Mouse (Mus musculus) neural tube, embryonic 12.5 days (tissue): ENCODE measurements around the gene Trp53tg5. TPM values are rescaled to one million over a fixed set of nuclear protein-coding genes. Genes with fewer than 3 reads are reported as not detected.

Experiments used
- ATAC-seq: fragments of 200-750 bp; cut with Nextera tagmentation; 2 replicates; pipeline ENCODE4 v1.8.0; 2017; ENCODE audit warnings: low read depth, mild to moderate bottlenecking, moderate TSS enrichment, moderate library complexity; ENCODE audit not compliant: low FRiP score
- H3K27ac ChIP-seq: fragments of 300-500 bp; sonication (generic); 2 replicates; pipeline ENCODE4 v1.5.1; 2016
- H3K27me3 ChIP-seq: fragments of 300-500 bp; sonication (generic); replicated peaks from 2 replicates; pipeline ENCODE4 v1.6.1; 2016; ENCODE audit warnings: mild to moderate bottlenecking
- H3K36me3 ChIP-seq: fragments of 300-500 bp; sonication (generic); 2 replicates; pipeline ENCODE4 v1.6.1; 2016; ENCODE audit warnings: mild to moderate bottlenecking
- H3K4me1 ChIP-seq: fragments of 300-500 bp; sonication (generic); 2 replicates; pipeline ENCODE4 v1.6.1; 2016
- H3K4me2 ChIP-seq: fragments of 300-500 bp; sonication (generic); replicated peaks from 2 replicates; pipeline ENCODE4 v1.6.1; 2016; ENCODE audit warnings: mild to moderate bottlenecking
- H3K4me3 ChIP-seq: fragments of 300-500 bp; sonication (generic); 2 replicates; pipeline ENCODE4 v1.5.1; 2016
- H3K9ac ChIP-seq: fragments of 300-500 bp; sonication (generic); 2 replicates; pipeline ENCODE4 v1.6.1; 2016; ENCODE audit warnings: mild to moderate bottlenecking
- H3K9me3 ChIP-seq: fragments of 300-500 bp; sonication (generic); 2 replicates; pipeline ENCODE4 v1.6.1; 2016; ENCODE audit warnings: mild to moderate bottlenecking
- WGBS: fragments of 180-500 bp; shearing (Covaris S2); methylation state at CpG from one replicate; pipeline ENCODE4 v1.1.7; 2016; 5-methylcytosine and 5-hydroxymethylcytosine counted together
- polyA plus RNA-seq: library from polyadenylated mRNA; unstranded; fragments of >200 nt; fragmentation: Nextera tagmentation; extraction: Ambion mirVana; gene quantifications from 2 replicates; pipeline ENCODE4 v1.2.1, GENCODE M21; 2016

Trp53tg5 gene
- polyA plus RNA-seq, 1 experiment from 2014 or later, result not detected

- Histone ChIP-seq H3K4me2 (no peak overlapping the region), H3K4me3 (no peak overlapping the region), H3K27ac (no peak overlapping the region), H3K27me3 (no peaks in the 10 kb centered on the region), H3K9me3 (no peaks in the 10 kb centered on the region), H3K36me3 (no peaks in the 10 kb centered on the region), H3K4me1 (peaks cover 8% of the 10 kb centered on the region), H3K9ac (no peak overlapping the region)
- no peak for ATAC-seq
- 76% methylated on average over 6 of the region's 6 CpGs for WGBS
Measured at GRCm38 (mm10) chr2:164455421-164456190, 17.9 kb downstream of the Trp53tg5 start.

GRCm38 (mm10) chr2:164454846-164455245 is 18.7 kb downstream of the Trp53tg5 start:
- Histone ChIP-seq H3K4me2 (no peak overlapping the region), H3K27me3 (no peaks in the 10 kb centered on the region), H3K27ac (no peak overlapping the region), H3K36me3 (no peaks in the 10 kb centered on the region), H3K9ac (no peak overlapping the region), H3K9me3 (no peaks in the 10 kb centered on the region), H3K4me1 (peaks cover 8% of the 10 kb centered on the region), H3K4me3 (no peak overlapping the region)
- 86% methylated on average over 10 of the region's 10 CpGs for WGBS
- ATAC-seq, result no peak

- H3K4me1 ChIP-seq, result peaks cover 8% of the 10 kb centered on the region
- H3K4me2 ChIP-seq, result no peak overlapping the region
- no peaks in the 10 kb centered on the region for H3K27me3 ChIP-seq
- H3K36me3 ChIP-seq, result no peaks in the 10 kb centered on the region
- H3K4me3 ChIP-seq, result no peak overlapping the region
- no peak overlapping the region for H3K27ac ChIP-seq
- 74% methylated on average over 7 of the region's 7 CpGs for WGBS
- H3K9ac ChIP-seq, result no peak overlapping the region
- no peak for ATAC-seq
- no peaks in the 10 kb centered on the region for H3K9me3 ChIP-seq
Measured at GRCm38 (mm10) chr2:164453887-164454500, 19.5 kb downstream of the Trp53tg5 start.

DNA sequence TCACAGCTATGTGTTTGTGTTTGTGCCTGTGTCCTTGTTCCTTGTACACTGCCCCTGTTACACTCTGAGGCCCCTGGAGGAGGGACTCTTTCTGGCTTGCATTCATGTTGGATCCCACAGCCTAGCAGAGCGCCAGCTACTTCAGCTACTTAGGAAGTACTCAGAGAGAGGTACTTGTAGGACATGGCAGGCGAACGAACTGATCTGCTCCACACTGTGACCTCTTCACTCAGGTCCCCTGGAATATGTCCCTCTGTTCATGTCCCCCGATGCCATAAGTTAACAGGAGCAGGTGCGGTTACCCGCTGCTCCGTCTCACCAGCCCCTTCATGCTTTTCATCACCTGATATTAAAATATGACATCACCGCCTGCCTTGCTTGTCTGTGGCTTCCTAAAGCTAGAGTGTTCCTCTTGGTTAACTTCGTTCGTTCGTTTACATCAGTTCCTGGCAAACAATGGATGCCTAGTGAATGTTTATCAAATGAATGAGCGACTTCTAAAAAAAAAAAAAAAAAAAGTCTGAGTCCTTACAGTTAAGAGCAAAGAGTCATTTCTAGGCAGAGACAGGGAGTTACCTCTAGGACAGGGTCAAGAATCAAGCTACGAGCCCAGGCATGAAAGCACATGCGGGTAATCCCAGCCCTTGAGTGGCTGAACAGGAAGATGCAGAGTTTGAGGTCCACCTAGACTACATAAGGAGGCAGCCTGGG is 20.3 kb downstream of the Trp53tg5 start:
- H3K9me3 ChIP-seq, result no peaks in the 10 kb centered on the region
- H3K4me2 ChIP-seq, result no peak overlapping the region
- ATAC-seq, result no peak
- no peak overlapping the region for H3K4me3 ChIP-seq
- H3K4me1 ChIP-seq, result peaks cover 8% of the 10 kb centered on the region
- no peaks in the 10 kb centered on the region for H3K36me3 ChIP-seq
- H3K9ac ChIP-seq, result no peak overlapping the region
- whole genome bisulfite sequencing, result 82% methylated on average over 14 of the region's 14 CpGs
- H3K27me3 ChIP-seq, result no peaks in the 10 kb centered on the region
- H3K27ac ChIP-seq, result no peak overlapping the region

GRCm38 (mm10) chr2:164452000-164452676 is 21.4 kb downstream of the Trp53tg5 start:
- Histone ChIP-seq H3K9ac (no peak overlapping the region), H3K4me3 (no peak overlapping the region), H3K36me3 (no peaks in the 10 kb centered on the region), H3K27ac (no peak overlapping the region), H3K9me3 (no peaks in the 10 kb centered on the region), H3K4me2 (no peak overlapping the region), H3K27me3 (no peaks in the 10 kb centered on the region), H3K4me1 (peaks cover 7% of the 10 kb centered on the region)
- no peak for ATAC-seq
- 49% methylated on average over 13 of the region's 13 CpGs for WGBS

DNA sequence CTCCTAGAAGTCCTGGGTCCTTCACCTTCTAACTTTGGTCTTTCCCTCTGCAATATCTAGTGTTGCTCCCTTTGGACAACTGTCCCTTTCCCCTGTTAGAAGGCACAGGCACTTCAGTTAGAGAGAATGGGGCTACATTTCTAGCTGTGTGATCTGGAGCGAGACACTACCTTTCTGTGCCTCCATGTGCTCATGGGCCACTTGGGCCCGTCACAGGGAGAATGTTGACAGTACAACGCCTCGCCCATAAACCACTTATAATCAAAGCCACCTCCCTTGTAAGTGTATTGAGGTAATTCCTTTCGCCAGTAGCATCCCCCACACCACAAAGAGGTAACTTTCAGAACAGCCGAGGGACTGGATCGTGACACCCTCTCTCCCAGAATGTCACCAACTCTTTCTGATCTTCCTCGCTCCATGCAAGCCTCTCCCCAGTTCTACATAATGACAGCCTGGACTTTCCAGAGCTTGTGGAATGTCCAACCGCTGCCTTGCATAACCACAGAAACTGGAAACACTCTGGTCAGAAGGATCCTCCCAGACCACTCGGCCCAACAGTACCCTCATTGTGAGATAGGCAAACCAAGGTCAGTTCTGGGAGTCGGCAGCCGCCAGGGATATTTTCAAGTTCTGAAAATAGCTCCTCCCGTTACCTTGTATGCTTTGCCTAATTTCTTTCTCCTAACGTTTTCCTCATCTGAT is 24.0 kb downstream of the Trp53tg5 start:
- Histone ChIP-seq H3K9me3 (no peaks in the 10 kb centered on the region), H3K27me3 (no peaks in the 10 kb centered on the region), H3K4me2 (no peak overlapping the region), H3K4me1 (no peaks in the 10 kb centered on the region), H3K36me3 (no peaks in the 10 kb centered on the region), H3K9ac (no peak overlapping the region), H3K4me3 (no peak overlapping the region), H3K27ac (no peak overlapping the region)
- ATAC-seq, result no peak
- WGBS, result 88% methylated on average over 14 of the region's 14 CpGs

DNA sequence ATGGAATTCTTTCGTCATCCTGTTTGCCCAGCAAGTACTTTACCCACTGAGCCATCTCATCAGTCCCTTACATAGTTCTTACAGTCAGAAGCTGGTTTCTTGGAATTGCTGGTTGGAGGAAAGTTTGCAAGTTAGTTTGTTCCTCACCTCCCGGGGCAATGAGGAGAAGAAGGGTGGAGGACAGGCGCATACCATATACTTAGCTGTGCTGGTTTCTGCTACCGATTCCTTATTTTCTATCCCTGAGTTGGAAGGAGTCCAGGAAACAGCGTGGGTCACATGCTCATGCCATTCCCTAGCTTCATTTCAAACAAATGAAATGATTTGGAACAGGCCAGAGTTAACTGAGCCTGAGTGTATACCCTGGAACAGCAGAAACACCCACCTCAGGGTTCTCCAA is 24.6 kb downstream of the Trp53tg5 start:
- no peaks in the 10 kb centered on the region for H3K36me3 ChIP-seq
- ATAC-seq, result no peak
- no peaks in the 10 kb centered on the region for H3K9me3 ChIP-seq
- no peak overlapping the region for H3K4me2 ChIP-seq
- no peak overlapping the region for H3K4me3 ChIP-seq
- no peaks in the 10 kb centered on the region for H3K27me3 ChIP-seq
- WGBS, result 82% methylated on average over 5 of the region's 5 CpGs
- H3K27ac ChIP-seq, result no peak overlapping the region
- H3K4me1 ChIP-seq, result no peaks in the 10 kb centered on the region
- H3K9ac ChIP-seq, result no peak overlapping the region

DNA sequence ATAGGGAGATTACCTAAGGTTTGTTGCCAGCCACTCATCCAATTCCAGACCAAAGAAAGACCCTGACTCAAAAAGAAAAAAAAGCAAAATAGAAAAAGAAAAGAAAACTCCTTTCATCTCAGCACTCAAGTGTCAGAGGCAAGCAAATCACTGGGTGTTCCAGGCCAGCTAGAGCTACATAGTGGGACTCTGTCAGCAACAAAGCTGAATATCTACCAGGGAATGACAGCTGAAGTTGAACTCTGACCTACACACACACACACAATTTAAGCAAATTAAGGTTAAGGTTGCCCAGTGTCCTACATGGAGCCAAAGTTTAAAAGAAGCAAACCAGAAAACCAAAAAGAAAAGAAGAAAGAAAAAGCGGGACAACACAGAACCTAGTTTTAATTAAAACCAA is 25.4 kb downstream of the Trp53tg5 start:
- whole genome bisulfite sequencing, result 88% methylated on average over 1 of the region's 1 CpGs
- H3K9ac ChIP-seq, result no peak overlapping the region
- no peak overlapping the region for H3K4me3 ChIP-seq
- ATAC-seq, result no peak
- no peaks in the 10 kb centered on the region for H3K9me3 ChIP-seq
- no peak overlapping the region for H3K4me2 ChIP-seq
- H3K27me3 ChIP-seq, result no peaks in the 10 kb centered on the region
- H3K27ac ChIP-seq, result no peak overlapping the region
- H3K4me1 ChIP-seq, result peaks cover 3% of the 10 kb centered on the region; the same call in 1 of the 2 replicates
- no peaks in the 10 kb centered on the region for H3K36me3 ChIP-seq

DNA sequence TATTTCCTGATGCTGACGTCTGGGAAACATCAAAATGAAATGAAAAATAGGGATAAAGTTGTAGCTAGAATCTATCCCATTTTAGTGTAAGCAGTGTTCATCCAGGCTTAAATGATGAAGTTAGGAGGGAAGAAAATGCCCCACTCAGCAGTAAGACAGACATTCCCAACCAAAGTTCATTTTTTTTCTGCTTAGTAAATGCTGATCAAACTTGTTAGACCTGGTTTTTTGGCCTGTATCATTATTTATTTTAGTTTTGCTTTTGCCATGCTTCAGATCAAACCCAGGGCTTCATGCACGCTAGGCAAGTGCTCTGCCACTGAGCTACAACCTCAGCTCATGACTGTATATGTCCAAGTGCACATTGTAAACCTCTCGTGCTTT is 27.4 kb downstream of the Trp53tg5 start:
- Histone ChIP-seq H3K27me3 (peaks cover 17% of the 10 kb centered on the region), H3K4me2 (no peak overlapping the region), H3K4me3 (no peak overlapping the region), H3K36me3 (no peaks in the 10 kb centered on the region), H3K9ac (no peak overlapping the region), H3K4me1 (peaks cover 19% of the 10 kb centered on the region), H3K9me3 (no peaks in the 10 kb centered on the region), H3K27ac (no peak overlapping the region)
- WGBS, result 79% methylated on average over 3 of the region's 3 CpGs
- ATAC-seq, result no peak

DNA sequence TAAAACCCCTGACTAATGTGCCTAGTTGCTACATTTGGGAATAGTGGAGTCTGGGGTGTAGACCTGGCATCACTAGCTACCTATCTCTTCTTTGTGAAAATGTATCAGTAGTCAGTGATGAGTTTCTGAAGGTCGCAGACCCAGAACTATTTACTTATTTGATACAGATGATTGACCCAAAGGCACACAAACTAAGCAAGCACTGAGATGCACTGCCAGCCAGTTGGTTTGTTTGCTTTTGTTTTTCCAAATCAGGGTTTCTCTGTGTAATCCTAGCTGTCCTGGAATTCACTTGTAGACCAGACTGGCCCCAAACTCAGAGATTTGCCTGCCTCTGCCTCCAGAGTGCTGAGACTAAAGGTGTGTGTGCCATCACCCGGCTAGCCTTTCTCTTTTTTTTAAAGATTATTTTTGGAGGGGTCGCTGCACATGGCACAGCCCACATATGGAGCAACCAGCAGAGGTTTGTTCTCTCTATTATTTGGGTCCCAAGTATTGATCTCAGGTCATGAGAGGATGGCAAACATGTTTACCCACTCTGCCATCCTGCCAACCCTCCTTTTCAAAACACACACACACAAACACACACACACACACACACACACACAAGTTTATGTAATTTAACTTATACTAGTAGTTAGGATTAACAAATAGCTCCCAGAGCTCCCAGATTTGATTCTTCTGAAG is 28.0 kb downstream of the Trp53tg5 start:
- 85% methylated on average over 3 of the region's 3 CpGs for WGBS
- H3K9me3 ChIP-seq, result no peaks in the 10 kb centered on the region
- no peak overlapping the region for H3K9ac ChIP-seq
- no peak overlapping the region for H3K4me2 ChIP-seq
- no peaks in the 10 kb centered on the region for H3K36me3 ChIP-seq
- no peak overlapping the region for H3K4me3 ChIP-seq
- H3K4me1 ChIP-seq, result peaks cover 19% of the 10 kb centered on the region
- ATAC-seq, result no peak
- no peak overlapping the region for H3K27ac ChIP-seq
- peaks cover 17% of the 10 kb centered on the region for H3K27me3 ChIP-seq

GRCm38 (mm10) chr2:164444701-164445100 is 28.8 kb downstream of the Trp53tg5 start:
- Histone ChIP-seq H3K27ac (no peak overlapping the region), H3K4me2 (no peak overlapping the region), H3K4me3 (no peak overlapping the region), H3K9me3 (no peaks in the 10 kb centered on the region), H3K9ac (no peak overlapping the region), H3K4me1 (peaks cover 19% of the 10 kb centered on the region), H3K27me3 (peaks cover 17% of the 10 kb centered on the region), H3K36me3 (no peaks in the 10 kb centered on the region)
- 90% methylated on average over 2 of the region's 2 CpGs for WGBS
- ATAC-seq, result no peak
